Mouse (Mus musculus): ENCODE measurements around the gene Mafk.

DNA sequence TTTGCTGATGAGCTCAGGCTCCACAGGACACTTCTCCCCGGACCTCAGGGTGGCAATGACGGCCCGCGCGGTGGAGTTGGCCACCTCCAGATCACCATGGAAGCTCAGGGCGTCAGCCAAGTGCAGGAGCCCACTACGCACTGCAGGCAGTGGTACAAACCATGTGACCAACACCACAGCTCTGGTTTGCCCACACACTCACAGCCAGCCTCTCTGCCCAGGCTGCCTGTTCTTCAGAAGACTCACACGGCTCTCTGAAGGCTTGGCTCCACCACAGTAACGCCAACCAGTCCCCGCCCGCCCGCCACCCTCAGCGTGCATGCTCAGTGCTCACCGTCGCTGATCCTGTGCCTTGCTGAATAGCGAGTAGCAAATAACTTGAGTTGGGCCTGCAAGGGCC is 33.2 kb upstream of the Mafk start:
- TF ChIP-seq CTCF (IDR thresholded peaks at IDR 0.05; ENCODE audit: control insufficient read depth, insufficient read depth, insufficient replicate concordance, low read depth, low read length) (no peak), POLR2A (IDR thresholded peaks at IDR 0.05; ENCODE audit: control insufficient read depth, low read depth, low read length) (no peak)

Data from testis, adult 2 months (tissue).